Mouse (Mus musculus) heart, postnatal 0 days (tissue): ENCODE measurements around the gene Tec. TPM values are rescaled to one million over a fixed set of nuclear protein-coding genes. Genes with fewer than 3 reads are reported as not detected.
A peak's percentile ranks its signal among the peaks of the same experiment; 100 is the strongest.

Source experiments
- ATAC-seq: fragments of 200-750 bp; cut with Nextera tagmentation; 2 replicates; pipeline ENCODE4 v1.8.0; 2017; ENCODE audit warnings: low read depth, moderate number of reproducible peaks, moderate library complexity; ENCODE audit not compliant: insufficient read depth
- DNase-seq: peaks from one replicate; pipeline ENCODE4 v3.0.0-alpha.2; 2016; ENCODE audit warnings: low spot score
- H3K27ac ChIP-seq: fragments of 300-500 bp; sonication (generic); 2 replicates; pipeline ENCODE4 v1.5.1; 2014; ENCODE audit warnings: low read depth, mild to moderate bottlenecking
- H3K27me3 ChIP-seq: fragments of 300-500 bp; sonication (generic); 2 replicates; pipeline ENCODE4 v1.6.1; 2014; ENCODE audit warnings: low read length, mixed read lengths; ENCODE audit not compliant: control insufficient read depth, insufficient read depth
- H3K36me3 ChIP-seq: fragments of 300-500 bp; sonication (generic); replicated peaks from 2 replicates; pipeline ENCODE4 v1.6.1; 2014; ENCODE audit warnings: low read length, mixed read lengths; ENCODE audit not compliant: control insufficient read depth, insufficient read depth
- H3K4me1 ChIP-seq: fragments of 300-500 bp; sonication (generic); 2 replicates; pipeline ENCODE4 v1.6.1; 2014; ENCODE audit warnings: antibody characterized with exemption; ENCODE audit not compliant: control insufficient read depth, insufficient read depth
- H3K4me2 ChIP-seq: fragments of 300-500 bp; sonication (generic); 2 replicates; pipeline ENCODE4 v1.6.1; 2014; ENCODE audit warnings: low read depth, mild to moderate bottlenecking, low read length, moderate library complexity
- H3K4me3 ChIP-seq: fragments of 300-500 bp; sonication (generic); 2 replicates; pipeline ENCODE4 v1.5.1; 2014; ENCODE audit warnings: low read depth, low read length
- H3K9ac ChIP-seq: fragments of 300-500 bp; sonication (generic); replicated peaks from 2 replicates; pipeline ENCODE4 v1.6.1; 2014; ENCODE audit warnings: low read depth, low read length, mixed read lengths
- H3K9me3 ChIP-seq: fragments of 300-500 bp; sonication (generic); replicated peaks from 2 replicates; pipeline ENCODE4 v1.6.1; 2016; ENCODE audit warnings: low read length; ENCODE audit not compliant: control insufficient read depth
- CTCF ChIP-seq: IDR thresholded peaks from 2 replicates; pipeline ENCODE4 v1.5.1; 2016; ENCODE audit warnings: antibody characterized with exemption, control low read depth, low read depth
- EP300 ChIP-seq: IDR thresholded peaks from 2 replicates; pipeline ENCODE4 v1.6.1; 2016; ENCODE audit warnings: antibody characterized with exemption, low read depth
- WGBS: fragments of 180-500 bp; shearing (Covaris S2); extraction: QIAGEN DNeasy Blood & Tissue Kit; methylation state at CpG from one replicate; pipeline ENCODE4 v1.1.7; 2014; 5-methylcytosine and 5-hydroxymethylcytosine counted together
- polyA plus RNA-seq: library from polyadenylated mRNA; unstranded; fragments of >200 nt; fragmentation: Nextera tagmentation; extraction: Ambion mirVana; gene quantifications from 2 replicates; pipeline ENCODE4 v1.2.1, GENCODE M21; 2015
- total RNA-seq: library from RNA; depleted of rRNA; stranded (reverse); fragments of >200 nt; gene quantifications from 2 replicates; pipeline ENCODE4 v1.2.3, GENCODE M21; 2014; ENCODE audit warnings: low replicate concordance

Tec gene
- total and polyA plus RNA-seq, 2 experiments from 2014 or later, result 11.1 to 16.2 TPM

DNA sequence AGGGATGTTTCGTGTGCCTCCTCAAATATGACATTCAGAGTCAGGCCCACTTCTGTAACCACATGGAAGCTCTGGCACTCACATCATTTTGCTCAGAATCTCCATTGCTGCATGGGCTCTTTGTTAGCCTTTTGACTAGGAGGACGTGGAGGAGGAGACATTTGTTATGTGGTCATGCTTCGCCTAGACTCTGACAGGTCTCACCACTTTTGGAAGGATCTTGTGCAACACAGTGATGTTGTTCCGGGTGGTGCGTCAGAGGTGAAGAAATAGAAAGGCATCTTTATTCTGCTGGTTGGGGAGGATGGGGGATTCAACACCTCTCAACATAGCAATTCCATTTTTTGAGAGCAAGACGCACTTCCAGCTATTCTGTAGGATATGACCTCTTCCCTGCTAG lies 39.1 kb upstream of the Tec start:
- H3K9me3 ChIP-seq, result no peaks in the 10 kb centered on the region

DNA sequence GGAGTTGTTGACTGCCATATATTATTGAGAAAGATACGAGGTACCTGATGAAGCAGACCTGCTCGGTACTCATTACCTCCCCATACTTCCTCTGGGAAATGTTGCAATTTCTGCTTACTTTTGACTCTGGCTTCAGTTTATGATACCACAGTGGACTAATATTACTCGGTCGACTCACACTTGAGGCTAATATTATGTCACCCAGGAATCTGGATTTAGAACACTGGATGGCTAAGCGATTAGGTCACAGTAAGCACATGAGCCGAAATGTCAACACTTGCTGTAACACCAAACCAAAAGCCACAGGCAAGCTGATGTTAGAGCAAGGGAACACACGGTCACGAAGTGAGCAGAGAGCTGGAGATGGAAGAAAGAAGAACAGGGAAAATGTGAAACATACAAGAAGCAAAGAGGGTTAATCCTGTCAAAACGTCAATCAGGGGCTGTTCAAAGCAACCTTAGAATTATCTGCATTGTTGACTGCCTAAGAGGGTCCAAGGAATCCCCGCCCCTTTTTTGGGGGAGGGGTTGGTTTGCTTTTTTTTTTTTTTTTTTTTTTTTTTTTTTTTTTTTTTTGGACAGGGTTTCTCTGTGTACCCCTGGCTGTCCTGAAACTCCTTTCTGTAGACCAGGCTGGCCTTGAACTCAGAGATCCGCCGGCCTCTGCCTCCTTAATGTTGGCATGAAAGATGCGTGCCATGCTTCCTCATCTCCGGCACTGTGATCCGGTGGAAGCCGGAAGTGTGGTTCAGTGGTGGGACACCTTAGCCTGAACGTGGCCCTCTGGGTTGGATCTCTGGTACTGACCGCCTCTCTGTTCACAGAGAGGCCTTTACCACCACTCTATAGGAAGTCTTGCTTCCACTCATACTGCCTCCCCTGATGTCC lies 36.9 kb upstream of the Tec start:
- no peak overlapping the region for H3K4me3 ChIP-seq
- H3K4me1 ChIP-seq, result peaks cover 44% of the 10 kb centered on the region
- peak overlapping the region; percentile 31; the same call in 1 of the 2 replicates for H3K4me2 ChIP-seq
- ATAC-seq (peak; percentile 93), DNase-seq (peak; percentile 96)
- H3K27me3 ChIP-seq, result no peaks in the 10 kb centered on the region
- 51% methylated on average over 18 of the region's 18 CpGs for WGBS
- no peaks in the 10 kb centered on the region for H3K9me3 ChIP-seq
- no peak overlapping the region; the same call in 1 of the 2 replicates for H3K9ac ChIP-seq
- TF ChIP-seq EP300, result peak; percentile 95
- no peak for TF ChIP-seq CTCF
- no peaks in the 10 kb centered on the region for H3K36me3 ChIP-seq
- peak overlapping the region; percentile 89 for H3K27ac ChIP-seq

More for the DNA sequence above, 39.1 kb upstream of the Tec start:
- ATAC-seq (no peak), DNase-seq (no peak)
- H3K4me3 ChIP-seq, result no peak overlapping the region
- 75% methylated on average over 6 of the region's 6 CpGs for WGBS
- H3K9ac ChIP-seq, result no peak overlapping the region
- TF ChIP-seq EP300 (no peak), CTCF (no peak)
- no peaks in the 10 kb centered on the region for H3K27me3 ChIP-seq
- H3K27ac ChIP-seq, result no peak overlapping the region
- H3K4me2 ChIP-seq, result no peak overlapping the region
- H3K4me1 ChIP-seq, result peaks cover 45% of the 10 kb centered on the region
- H3K36me3 ChIP-seq, result no peaks in the 10 kb centered on the region

DNA sequence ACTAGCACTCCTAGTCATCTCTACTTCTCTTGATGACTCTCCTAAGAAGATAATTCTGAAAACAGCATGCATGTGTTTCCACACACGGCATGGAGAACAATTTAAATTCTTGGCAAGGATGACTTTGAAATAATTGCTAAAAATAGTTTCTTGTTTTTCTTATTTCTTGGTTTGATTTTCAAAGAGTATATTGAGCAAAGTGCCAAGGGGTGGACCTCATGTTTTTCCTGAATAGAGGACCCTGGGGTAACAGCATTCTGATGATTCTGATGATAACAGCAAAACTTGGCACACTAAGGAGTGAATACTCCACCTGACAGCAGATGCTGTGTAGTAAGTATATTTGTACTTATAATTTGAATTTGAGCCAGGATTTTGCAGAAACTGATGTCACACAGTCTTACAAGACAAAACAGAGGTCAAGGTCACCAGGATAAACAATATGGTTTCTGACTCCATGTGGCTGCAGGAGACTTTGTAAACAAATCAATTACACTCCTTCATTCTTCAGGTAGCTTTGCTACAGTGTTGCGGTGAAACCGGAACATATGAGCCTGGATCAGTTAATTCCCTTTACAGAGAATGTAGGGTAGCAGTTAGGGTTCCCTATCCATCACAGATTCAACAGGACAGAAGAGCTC lies 34.7 kb upstream of the Tec start:
- Histone ChIP-seq H3K4me2 (no peak overlapping the region), H3K4me1 (peaks cover 41% of the 10 kb centered on the region), H3K36me3 (no peaks in the 10 kb centered on the region), H3K9me3 (no peaks in the 10 kb centered on the region), H3K27ac (peak overlapping the region; percentile 89), H3K4me3 (no peak overlapping the region), H3K27me3 (no peaks in the 10 kb centered on the region), H3K9ac (no peak overlapping the region)
- 61% methylated on average over 3 of the region's 3 CpGs for WGBS
- TF ChIP-seq EP300 (no peak), CTCF (no peak)
- DNase-seq (peak; percentile 74), ATAC-seq (no peak)

DNA sequence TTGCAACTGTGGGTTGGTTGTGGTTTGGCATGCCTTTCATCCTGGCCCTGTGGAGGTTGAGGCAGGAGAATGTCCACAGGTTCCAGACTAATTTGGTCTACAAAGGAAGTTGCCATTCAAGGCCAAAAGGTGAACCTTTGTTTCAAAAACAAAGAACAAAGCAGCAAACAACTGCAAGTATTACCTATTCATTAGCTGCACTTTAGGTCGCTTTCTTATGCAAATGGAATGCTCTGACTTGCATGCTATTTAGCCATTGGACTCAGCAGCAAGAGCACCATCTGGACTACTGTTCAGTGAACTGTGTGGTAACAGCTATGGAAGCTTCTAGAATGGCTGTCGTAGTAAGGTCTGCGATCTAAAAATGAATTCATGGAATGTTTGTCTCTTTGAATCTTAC lies 34.0 kb upstream of the Tec start:
- Histone ChIP-seq H3K4me1 (peaks cover 41% of the 10 kb centered on the region), H3K9ac (no peak overlapping the region), H3K36me3 (no peaks in the 10 kb centered on the region), H3K4me3 (no peak overlapping the region), H3K27ac (peak overlapping the region; percentile 89), H3K27me3 (no peaks in the 10 kb centered on the region), H3K9me3 (no peaks in the 10 kb centered on the region), H3K4me2 (no peak overlapping the region)
- TF ChIP-seq CTCF, result no peak
- TF ChIP-seq EP300, result no peak
- ATAC-seq, result no peak
- DNase-seq, result no peak
- WGBS, result 69% methylated on average over 3 of the region's 3 CpGs

DNA sequence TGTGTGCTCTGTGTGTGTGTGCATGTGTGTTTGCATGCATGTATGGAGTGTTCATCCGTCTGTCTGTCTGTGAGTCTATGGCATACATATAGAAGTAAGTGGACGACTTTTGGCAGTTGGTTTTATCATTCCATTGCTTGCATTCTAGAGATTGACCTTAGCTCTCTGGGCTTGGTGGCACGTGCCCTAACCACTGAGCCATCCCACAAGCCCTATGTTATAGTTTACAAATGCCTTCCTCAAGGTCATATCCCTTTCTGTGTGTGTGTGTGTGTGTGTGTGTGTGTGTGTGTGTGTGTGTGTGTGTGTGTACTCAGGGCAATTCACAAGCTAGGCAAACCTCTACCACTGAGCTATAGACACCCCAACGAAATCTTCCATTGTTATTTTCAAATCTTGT lies 33.6 kb upstream of the Tec start:
- WGBS, result 89% methylated on average over 4 of the region's 4 CpGs

More for the DNA sequence above, 33.6 kb upstream of the Tec start:
- no peak overlapping the region for H3K9ac ChIP-seq
- H3K4me3 ChIP-seq, result no peak overlapping the region
- no peak overlapping the region for H3K4me2 ChIP-seq
- no peak for ATAC-seq
- H3K27ac ChIP-seq, result peak overlapping the region; percentile 89; the same call in 1 of the 2 replicates
- TF ChIP-seq EP300, result no peak
- TF ChIP-seq CTCF, result no peak
- no peaks in the 10 kb centered on the region for H3K36me3 ChIP-seq
- no peak for DNase-seq
- H3K9me3 ChIP-seq, result no peaks in the 10 kb centered on the region
- peaks cover 43% of the 10 kb centered on the region for H3K4me1 ChIP-seq
- H3K27me3 ChIP-seq, result no peaks in the 10 kb centered on the region
